Mouse (Mus musculus) heart, postnatal 0 days (tissue): ENCODE measurements around the gene Pdzd3. TPM values are rescaled to one million over a fixed set of nuclear protein-coding genes. Genes with fewer than 3 reads are reported as not detected.

ENCODE experiments used
- ATAC-seq: fragments of 200-750 bp; cut with Nextera tagmentation; 2 replicates; pipeline ENCODE4 v1.8.0; 2017; ENCODE audit warnings: low read depth, moderate number of reproducible peaks, moderate library complexity; ENCODE audit not compliant: insufficient read depth
- DNase-seq: peaks from one replicate; pipeline ENCODE4 v3.0.0-alpha.2; 2016; ENCODE audit warnings: low spot score
- H3K27ac ChIP-seq: fragments of 300-500 bp; sonication (generic); 2 replicates; pipeline ENCODE4 v1.5.1; 2014; ENCODE audit warnings: low read depth, mild to moderate bottlenecking
- H3K27me3 ChIP-seq: fragments of 300-500 bp; sonication (generic); 2 replicates; pipeline ENCODE4 v1.6.1; 2014; ENCODE audit warnings: low read length, mixed read lengths; ENCODE audit not compliant: control insufficient read depth, insufficient read depth
- H3K36me3 ChIP-seq: fragments of 300-500 bp; sonication (generic); replicated peaks from 2 replicates; pipeline ENCODE4 v1.6.1; 2014; ENCODE audit warnings: low read length, mixed read lengths; ENCODE audit not compliant: control insufficient read depth, insufficient read depth
- H3K4me1 ChIP-seq: fragments of 300-500 bp; sonication (generic); 2 replicates; pipeline ENCODE4 v1.6.1; 2014; ENCODE audit warnings: antibody characterized with exemption; ENCODE audit not compliant: control insufficient read depth, insufficient read depth
- H3K4me2 ChIP-seq: fragments of 300-500 bp; sonication (generic); 2 replicates; pipeline ENCODE4 v1.6.1; 2014; ENCODE audit warnings: low read depth, mild to moderate bottlenecking, low read length, moderate library complexity
- H3K4me3 ChIP-seq: fragments of 300-500 bp; sonication (generic); 2 replicates; pipeline ENCODE4 v1.5.1; 2014; ENCODE audit warnings: low read depth, low read length
- H3K9ac ChIP-seq: fragments of 300-500 bp; sonication (generic); replicated peaks from 2 replicates; pipeline ENCODE4 v1.6.1; 2014; ENCODE audit warnings: low read depth, low read length, mixed read lengths
- H3K9me3 ChIP-seq: fragments of 300-500 bp; sonication (generic); replicated peaks from 2 replicates; pipeline ENCODE4 v1.6.1; 2016; ENCODE audit warnings: low read length; ENCODE audit not compliant: control insufficient read depth
- CTCF ChIP-seq: IDR thresholded peaks from 2 replicates; pipeline ENCODE4 v1.5.1; 2016; ENCODE audit warnings: antibody characterized with exemption, control low read depth, low read depth
- EP300 ChIP-seq: IDR thresholded peaks from 2 replicates; pipeline ENCODE4 v1.6.1; 2016; ENCODE audit warnings: antibody characterized with exemption, low read depth
- WGBS: fragments of 180-500 bp; shearing (Covaris S2); extraction: QIAGEN DNeasy Blood & Tissue Kit; methylation state at CpG from one replicate; pipeline ENCODE4 v1.1.7; 2014; 5-methylcytosine and 5-hydroxymethylcytosine counted together
- polyA plus RNA-seq: library from polyadenylated mRNA; unstranded; fragments of >200 nt; fragmentation: Nextera tagmentation; extraction: Ambion mirVana; gene quantifications from 2 replicates; pipeline ENCODE4 v1.2.1, GENCODE M21; 2015
- total RNA-seq: library from RNA; depleted of rRNA; stranded (reverse); fragments of >200 nt; gene quantifications from 2 replicates; pipeline ENCODE4 v1.2.3, GENCODE M21; 2014; ENCODE audit warnings: low replicate concordance

Gene Pdzd3
- total and polyA plus RNA-seq, 2 experiments from 2014 or later = 0.07 TPM; not detected in 1

DNA sequence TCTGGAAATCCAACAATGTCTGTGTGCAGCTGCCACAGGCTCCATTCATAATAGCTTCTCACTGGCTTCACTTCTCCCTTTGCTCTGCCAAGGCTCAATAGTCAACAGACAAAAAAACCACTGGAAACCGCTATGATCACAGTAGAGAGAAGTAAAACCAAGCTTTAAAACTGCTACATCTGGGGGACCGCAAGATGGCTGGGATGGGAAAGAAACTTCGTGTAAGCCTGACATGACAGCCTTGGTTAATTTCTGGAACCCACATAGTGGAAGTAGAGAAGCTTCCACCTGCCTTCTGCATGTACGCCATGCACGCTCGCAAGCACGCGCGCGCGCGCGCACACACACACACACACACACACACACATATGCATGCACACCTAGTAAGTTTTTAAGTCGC, 37.7 kb downstream of the Pdzd3 start:
- no peaks in the 10 kb centered on the region for H3K27me3 ChIP-seq
- ATAC-seq (no peak), DNase-seq (no peak)
- no peaks in the 10 kb centered on the region for H3K9me3 ChIP-seq
- peaks cover 4% of the 10 kb centered on the region; the same call in 1 of the 2 replicates for H3K36me3 ChIP-seq
- TF ChIP-seq EP300 = no peak
- TF ChIP-seq CTCF = no peak
- no peak overlapping the region for H3K27ac ChIP-seq
- H3K4me1 ChIP-seq = no peaks in the 10 kb centered on the region
- 96% methylated on average over 14 of the region's 14 CpGs for WGBS
- H3K9ac ChIP-seq = no peak overlapping the region
- H3K4me2 ChIP-seq = no peak overlapping the region
- no peak overlapping the region for H3K4me3 ChIP-seq

DNA sequence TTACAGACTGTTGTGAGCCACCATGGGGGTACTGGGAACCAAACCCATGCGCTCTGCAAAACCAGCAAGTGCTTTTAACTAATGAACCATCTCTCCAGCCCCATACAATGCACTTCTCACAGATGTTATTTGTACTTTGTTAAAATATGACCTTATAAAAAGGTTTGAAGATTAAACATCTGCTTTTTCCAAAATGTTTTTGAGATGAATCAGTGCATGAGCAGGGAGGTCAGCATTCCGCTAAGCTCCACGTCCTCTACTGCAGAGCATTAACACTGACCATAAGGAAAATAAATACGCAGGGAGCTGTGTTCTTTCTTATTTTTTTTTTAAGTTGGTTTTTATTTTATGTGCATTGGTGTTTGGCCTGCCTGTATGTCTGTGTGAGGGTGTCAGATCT, 38.9 kb downstream of the Pdzd3 start:
- Histone ChIP-seq H3K9me3 (no peaks in the 10 kb centered on the region), H3K27ac (no peak overlapping the region), H3K4me2 (no peak overlapping the region), H3K27me3 (no peaks in the 10 kb centered on the region), H3K4me3 (no peak overlapping the region), H3K4me1 (no peaks in the 10 kb centered on the region), H3K36me3 (peaks cover 4% of the 10 kb centered on the region; the same call in 1 of the 2 replicates), H3K9ac (no peak overlapping the region)
- TF ChIP-seq CTCF (no peak), EP300 (no peak)
- no peak for ATAC-seq
- 87% methylated on average over 4 of the region's 4 CpGs for WGBS
- no peak for DNase-seq

GRCm38 (mm10) chr9:44209416-44209815, 41.9 kb downstream of the Pdzd3 start:
- ATAC-seq (no peak), DNase-seq (no peak)
- Histone ChIP-seq H3K9me3 (no peaks in the 10 kb centered on the region), H3K9ac (no peak overlapping the region), H3K4me1 (no peaks in the 10 kb centered on the region), H3K36me3 (peaks cover 4% of the 10 kb centered on the region; the same call in 1 of the 2 replicates), H3K4me3 (no peak overlapping the region), H3K27me3 (no peaks in the 10 kb centered on the region), H3K4me2 (no peak overlapping the region), H3K27ac (no peak overlapping the region)
- WGBS = 89% methylated on average over 4 of the region's 4 CpGs
- TF ChIP-seq CTCF (no peak), EP300 (no peak)

DNA sequence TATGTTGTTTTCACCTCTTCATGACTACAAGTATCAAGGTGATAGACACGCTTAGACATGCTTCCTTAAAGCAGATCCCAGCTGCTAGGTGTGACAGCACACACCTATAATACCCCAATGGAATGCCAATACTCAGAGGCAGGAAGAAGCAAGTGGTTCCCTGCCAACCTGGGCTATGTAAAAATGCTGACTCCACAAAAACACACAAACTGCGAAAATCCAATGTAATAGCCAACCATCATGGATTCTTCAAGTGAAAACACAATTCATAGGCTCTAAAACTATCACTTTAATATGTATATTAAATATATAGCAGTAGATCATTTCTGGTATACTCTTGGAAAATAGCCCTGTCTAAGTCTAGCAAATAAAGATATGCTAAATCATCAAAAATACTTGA, 43.4 kb downstream of the Pdzd3 start:
- WGBS = 89% methylated on average over 2 of the region's 2 CpGs
- Histone ChIP-seq H3K4me3 (no peak overlapping the region), H3K27ac (no peak overlapping the region), H3K36me3 (peaks cover 4% of the 10 kb centered on the region; the same call in 1 of the 2 replicates), H3K9ac (no peak overlapping the region), H3K4me2 (no peak overlapping the region), H3K4me1 (no peaks in the 10 kb centered on the region), H3K9me3 (no peaks in the 10 kb centered on the region), H3K27me3 (no peaks in the 10 kb centered on the region)
- no peak for ATAC-seq
- TF ChIP-seq CTCF = no peak
- TF ChIP-seq EP300 = no peak
- DNase-seq = no peak

DNA sequence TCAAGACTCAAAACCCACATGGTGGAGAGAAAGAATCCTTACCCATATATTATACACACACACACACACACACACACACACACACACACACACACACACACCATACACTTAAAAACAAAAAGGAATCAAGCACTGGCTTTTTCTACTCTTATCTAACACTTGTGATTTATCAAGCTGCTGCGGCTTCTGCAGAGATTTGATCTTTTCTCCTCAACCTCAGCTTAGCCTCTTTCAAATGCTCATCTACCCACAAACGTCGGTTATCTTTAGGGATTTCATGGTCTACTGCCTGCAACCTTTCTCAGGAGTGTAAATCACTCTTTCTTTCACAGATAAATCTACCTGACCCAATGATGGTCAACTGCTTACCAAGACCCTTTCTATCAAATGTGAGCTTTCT, 50.8 kb downstream of the Pdzd3 start:
- WGBS = 65% methylated on average over 3 of the region's 3 CpGs
- DNase-seq (no peak), ATAC-seq (no peak)
- Histone ChIP-seq H3K4me2 (no peak overlapping the region), H3K4me1 (no peaks in the 10 kb centered on the region), H3K27ac (no peak overlapping the region), H3K9me3 (no peaks in the 10 kb centered on the region), H3K36me3 (peaks cover 42% of the 10 kb centered on the region), H3K9ac (no peak overlapping the region), H3K27me3 (no peaks in the 10 kb centered on the region), H3K4me3 (no peak overlapping the region)
- no peak for TF ChIP-seq CTCF
- TF ChIP-seq EP300 = no peak

DNA sequence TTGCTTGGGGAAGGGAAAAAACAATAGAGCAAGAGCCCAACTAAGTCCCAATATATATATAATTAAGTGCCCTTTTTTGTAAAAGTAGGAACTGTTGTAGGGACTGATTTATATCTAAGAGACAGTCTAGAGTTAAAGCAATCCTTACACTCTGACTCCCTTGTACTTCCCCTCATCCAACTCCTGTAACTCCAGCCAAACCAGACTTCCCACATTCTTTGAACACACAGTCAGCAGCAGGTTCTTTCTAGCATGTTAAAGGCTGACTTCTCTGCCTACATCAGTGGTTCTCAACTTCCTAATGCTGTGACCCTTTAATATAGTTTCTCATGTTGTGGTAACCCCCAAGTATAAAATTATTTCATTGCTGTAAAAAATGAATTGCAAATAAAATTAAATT, 51.7 kb downstream of the Pdzd3 start:
- TF ChIP-seq EP300 (no peak), CTCF (no peak)

More for the DNA sequence above, 51.7 kb downstream of the Pdzd3 start:
- H3K36me3 ChIP-seq = peaks cover 46% of the 10 kb centered on the region
- DNase-seq (no peak), ATAC-seq (no peak)
- H3K4me3 ChIP-seq = no peak overlapping the region
- no peaks in the 10 kb centered on the region for H3K9me3 ChIP-seq
- 0 out of 2 replicates have a peak, but pooled peaks cover 1% of the 10 kb centered on the region for H3K4me1 ChIP-seq
- no peaks in the 10 kb centered on the region for H3K27me3 ChIP-seq
- H3K4me2 ChIP-seq = no peak overlapping the region
- no peak overlapping the region for H3K27ac ChIP-seq
- H3K9ac ChIP-seq = no peak overlapping the region
